Mouse (Mus musculus) CD4-positive naive resting alpha-beta T cell, adult 76 days (primary cell): ENCODE results near the gene Myh8. TPM values are rescaled to one million over a fixed set of nuclear protein-coding genes. Genes with fewer than 3 reads are reported as not detected.

Experiments
- total RNA-seq: library from RNA; stranded (reverse); gene quantifications from one replicate; pipeline ENCODE4 v1.2.4, GENCODE M21; 2023

The Myh8 gene
- total RNA-seq: not detected

GRCm38 (mm10) chr11:67276601-67277174, at the start of gene Myh8:
TSS of gene Myh8 (plus strand) at chr11:67277124.

GRCm38 (mm10) chr11:67237481-67238079, 39.3 kb upstream of the Myh8 start, which contains the start of gene Myh4:
TSS of gene Myh4 (plus strand) at chr11:67238029.

GRCm38 (mm10) chr11:67321358-67321757, 44.4 kb downstream of the Myh8 start, which contains the start of gene Myh13:
TSS of gene Myh13 (plus strand) at chr11:67321658.

Other genes starting within 250 kb of the Myh8 start
- gene Adprm, start 224.5 kb upstream of the Myh8 start, total RNA-seq: 44.1 TPM
- 11.0 TPM for gene Sco1, start 224.5 kb upstream of the Myh8 start, total RNA-seq
- not detected for gene Myh3, start 198.8 kb upstream of the Myh8 start, total RNA-seq
- gene Myh2, start 106.1 kb upstream of the Myh8 start, total RNA-seq: not detected
- not detected for gene Myh1, start 77.1 kb upstream of the Myh8 start, total RNA-seq
- not detected for gene Myh4, start 39.1 kb upstream of the Myh8 start, total RNA-seq
- not detected for gene Myh13, start 44.5 kb downstream of the Myh8 start, total RNA-seq
- gene Gas7, start 178.3 kb downstream of the Myh8 start, total RNA-seq: 0.97 TPM